7 mouse cellular contexts compared by ENCODE assay signal in genomic region chr5:34761934-34762611, GRCm38 (mm10). TPM values are rescaled to one million over a fixed set of nuclear protein-coding genes. Genes with fewer than 3 reads are reported as not detected.
DNase-seq lines count a peak whose midpoint lies in the region; ATAC-seq and TF ChIP-seq lines count a peak whose summit lies in the region.

No protein-coding gene starts in this region.

- H3K4me2 ChIP-seq in forebrain, embryonic 14.5 days (ENCODE audit: low read length): peak overlapping the region; percentile 93

- peak; percentile 46 for ATAC-seq in Patski
- ATAC-seq in forebrain, embryonic 14.5 days: peak; percentile 49

- CTCF ChIA-PET in Patski (lab: Charles Lee): interaction anchor here (0.6 kb wide), 1 partner anchor 102 kb away, joined by 3 read pairs; the partner anchor contains the start of genes Grk4 and Nop14

- H3K27ac ChIP-seq in forebrain, embryonic 14.5 days (ENCODE audit: low read depth, low read length): peak overlapping the region; percentile 94

- no peak for DNase-seq in Patski (ENCODE audit: low read depth, low spot score)
- peak; percentile 53 for DNase-seq in c-Kit-positive CD71-positive TER-119-positive erythroid progenitor cells, embryonic 14.5 days (ENCODE audit: low spot score)
- DNase-seq in forebrain, embryonic 14.5 days (ENCODE audit: low spot score): peak; percentile 28
- peak; percentile 3 for DNase-seq in heart, postnatal 25 days (ENCODE audit: low spot score)
- peak; percentile 30 to 57 for DNase-seq in layer of hippocampus, adult 8-10 months (ENCODE audit: low spot score in 2 of 2)
- no peak for DNase-seq in lung, adult 2 months
- peak; percentile 67 for DNase-seq in right cerebral cortex, adult 18-20 months

- peaks cover 13% of the 10 kb centered on the region for H3K4me1 ChIP-seq in forebrain, embryonic 14.5 days (ENCODE audit: control insufficient read depth, insufficient read depth, low read length)
- H3K4me1 ChIP-seq in lung, adult 2 months (ENCODE audit: control insufficient read depth, insufficient read depth, low read length): peaks cover 5% of the 10 kb centered on the region; the same call in 1 of the 2 replicates

- H3K9me3 ChIP-seq in forebrain, embryonic 14.5 days (replicated peaks; ENCODE audit: control insufficient read depth, low read length): no peaks in the 10 kb centered on the region

- WGBS in forebrain, embryonic 14.5 days: under 1% methylated on average over 46 of the region's 54 CpGs
- under 1% methylated on average over 54 of the region's 54 CpGs for WGBS in lung, adult 2 months

- intact Hi-C loops in heart, postnatal 25 days (cut with DNase I): loop anchor here (5.0 to 10.0 kb wide), 2 partner anchors 100 to 247 kb away; partner anchors contain the start of genes Grk4, Nop14 and Tnip2

- in situ Hi-C loops in Patski (cut with MboI; ENCODE audit: low pct_unique_long_range_greater_than_20kb): no loop called here

- POLR2A ChIA-PET in Patski (lab: Charles Lee): interaction anchor here (0.8 to 0.9 kb wide), 2 partner anchors 51 to 102 kb away, joined by 3 read pairs; partner anchors contain the start of genes Grk4 and Nop14

- peak overlapping the region; percentile 71 for H3K4me3 ChIP-seq in forebrain, embryonic 14.5 days (ENCODE audit: low read depth, low read length)
- peak overlapping the region; percentile 97 for H3K4me3 ChIP-seq in lung, adult 2 months (replicated peaks; ENCODE audit: extremely low read depth, low read depth, low read length)

- no peak for TF ChIP-seq CTCF in Patski (IDR thresholded peaks at IDR 0.05)
- no peak for TF ChIP-seq CTCF in lung, adult 2 months (IDR thresholded peaks at IDR 0.05; ENCODE audit: insufficient read depth, low read length)

- H3K9ac ChIP-seq in forebrain, embryonic 14.5 days (ENCODE audit: low read length): peak overlapping the region; percentile 82

- no peaks in the 10 kb centered on the region for H3K36me3 ChIP-seq in forebrain, embryonic 14.5 days (ENCODE audit: control insufficient read depth, insufficient read depth, low read length)

- TF ChIP-seq POLR2A in lung, adult 2 months (IDR thresholded peaks at IDR 0.05; ENCODE audit: borderline replicate concordance, extremely low read depth, low read depth, low read length): no peak

- H3K27me3 ChIP-seq in Patski: no peaks in the 10 kb centered on the region
- no peaks in the 10 kb centered on the region for H3K27me3 ChIP-seq in forebrain, embryonic 14.5 days (replicated peaks; ENCODE audit: control insufficient read depth, insufficient read depth, low read length)

RNA-seq across cellular contexts. Expression of gene Htt, which starts 0.5 kb away (rescaled TPM):
- 22.7 TPM for polyA plus RNA-seq in Patski (2021)
- polyA plus RNA-seq in forebrain, embryonic 14.5 days (2014; fragmentation: Nextera tagmentation; extraction: Ambion mirVana): 7.9 and 11.6 TPM in 2 replicates
- 10 to 100 TPM; 12.7 to 12.9 TPM for total RNA-seq in heart, postnatal 25 days (2021)
- 10 to 100 TPM; 71.0 to 94.2 (median 80.1) TPM for total RNA-seq in layer of hippocampus, adult 8-10 months (2022)
- 10.4 and 13.4 TPM in 2 replicates for polyA plus RNA-seq in lung, adult 2 months (2012; rRNA removed)

Comparison
In these comparisons a context has a peak if more than half of its experiments do, and no peak if none do; other contexts are left out.
1. DNase-seq: peak in c-Kit-positive CD71-positive TER-119-positive erythroid progenitor cells, embryonic 14.5 days (single experiment), forebrain, embryonic 14.5 days (single experiment), heart, postnatal 25 days (single experiment), layer of hippocampus, adult 8-10 months (2 of 2) and right cerebral cortex, adult 18-20 months (single experiment); none in Patski (single experiment) and lung, adult 2 months (single experiment).